In the genomic region with DNA sequence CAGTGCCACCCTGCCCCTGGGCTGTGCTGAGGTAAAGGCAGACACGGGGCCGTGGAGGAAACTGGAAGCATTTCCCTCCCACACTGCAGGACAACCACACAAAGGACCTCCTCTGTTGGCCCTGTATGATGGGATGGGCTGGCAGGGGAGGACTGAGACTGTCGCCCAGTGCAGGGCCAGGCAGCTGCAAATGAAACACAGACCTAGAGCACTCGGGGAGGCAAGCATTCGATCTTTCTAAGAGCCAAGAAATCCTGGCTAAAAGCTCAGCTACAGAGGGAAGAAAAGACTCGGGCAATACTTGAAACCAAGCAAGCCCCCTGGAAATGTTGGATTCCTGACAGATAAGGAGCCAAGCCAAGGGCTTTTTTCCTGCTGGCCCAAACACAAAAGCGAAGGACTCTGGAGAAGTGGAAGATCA, we compare ENCODE assay signal across 7 mouse cellular contexts.
DNase-seq lines count a peak whose midpoint lies in the region; ATAC-seq and TF ChIP-seq lines count a peak whose summit lies in the region.

No protein-coding gene starts in this region.

- H3K27me3 ChIP-seq in hindbrain, embryonic 16.5 days (replicated peaks; ENCODE audit: control insufficient read depth, insufficient read depth, low read length), result no peaks in the 10 kb centered on the region
- no peaks in the 10 kb centered on the region for H3K27me3 ChIP-seq in stomach, postnatal 0 days (ENCODE audit: control insufficient read depth, insufficient read depth, low read length)

- 49% methylated on average over 7 of the region's 7 CpGs for WGBS in hindbrain, embryonic 16.5 days
- WGBS in stomach, postnatal 0 days, result 34% methylated on average over 7 of the region's 7 CpGs

- H3K27ac ChIP-seq in hindbrain, embryonic 16.5 days (ENCODE audit: low read depth, low read length), result peak overlapping the region; percentile 75
- H3K27ac ChIP-seq in stomach, postnatal 0 days (replicated peaks), result 0 out of 2 replicates have a peak overlapping the region, but pooled peaks have one; percentile 13

- TF ChIP-seq EP300 in stomach, postnatal 0 days (optimal IDR thresholded peaks at IDR 0.05), result no peak

- peak; percentile 87 for ATAC-seq in hindbrain, embryonic 16.5 days
- no peak for ATAC-seq in stomach, postnatal 0 days (ENCODE audit: low FRiP score, low TSS enrichment)

- TF ChIP-seq CTCF in stomach, postnatal 0 days (IDR thresholded peaks at IDR 0.05; ENCODE audit: low read depth), result no peak

- no peak overlapping the region for H3K9ac ChIP-seq in hindbrain, embryonic 16.5 days (ENCODE audit: low read depth, low read length)
- H3K9ac ChIP-seq in stomach, postnatal 0 days (ENCODE audit: low read length), result 0 out of 2 replicates have a peak overlapping the region, but pooled peaks have one; percentile 4

- peaks cover 6% of the 10 kb centered on the region for H3K4me1 ChIP-seq in hindbrain, embryonic 16.5 days (ENCODE audit: control insufficient read depth, insufficient read depth, low read depth, low read length)
- H3K4me1 ChIP-seq in stomach, postnatal 0 days (replicated peaks; ENCODE audit: control insufficient read depth, insufficient read depth), result no peaks in the 10 kb centered on the region

- H3K36me3 ChIP-seq in hindbrain, embryonic 16.5 days (ENCODE audit: control insufficient read depth, insufficient read depth, low read length), result no peaks in the 10 kb centered on the region
- H3K36me3 ChIP-seq in stomach, postnatal 0 days (ENCODE audit: control insufficient read depth, insufficient read depth, low read length), result no peaks in the 10 kb centered on the region

- intact Hi-C loops in heart, postnatal 36 days (cut with DNase I), result no loop called here

- H3K9me3 ChIP-seq in hindbrain, embryonic 16.5 days (ENCODE audit: control insufficient read depth, low read length), result no peaks in the 10 kb centered on the region
- H3K9me3 ChIP-seq in stomach, postnatal 0 days (ENCODE audit: control insufficient read depth, low read length), result no peaks in the 10 kb centered on the region

- DNase-seq in heart, postnatal 4 days, result peak; percentile 25
- DNase-seq in heart, postnatal 36 days, result no peak
- peak; percentile 37 for DNase-seq in ovary, postnatal 14 days (ENCODE audit: low spot score)
- DNase-seq in ovary, postnatal 36 days (ENCODE audit: low spot score), result no peak
- DNase-seq in stomach, postnatal 0 days (ENCODE audit: low spot score), result no peak
- DNase-seq in right cerebral cortex, postnatal 36 days (ENCODE audit: low spot score in 2 of 2), result no peak

- H3K4me3 ChIP-seq in hindbrain, embryonic 16.5 days (ENCODE audit: low read length), result no peak overlapping the region
- H3K4me3 ChIP-seq in stomach, postnatal 0 days (ENCODE audit: low read depth, low read length), result no peak overlapping the region

- no peak overlapping the region for H3K4me2 ChIP-seq in hindbrain, embryonic 16.5 days (ENCODE audit: low read length)
- H3K4me2 ChIP-seq in stomach, postnatal 0 days (replicated peaks; ENCODE audit: low read depth), result peak overlapping the region; percentile 23; the same call in 1 of the 2 replicates

Comparison
In these comparisons a context has a peak if more than half of its experiments do, and no peak if none do; other contexts are left out.
1. DNase-seq: peak in heart, postnatal 4 days (single experiment) and ovary, postnatal 14 days (single experiment); none in heart, postnatal 36 days (0 of 2), ovary, postnatal 36 days (single experiment), stomach, postnatal 0 days (single experiment) and right cerebral cortex, postnatal 36 days (0 of 2).